Mouse (Mus musculus) C2C12 (cell line): ENCODE measurements around the gene Slc39a5.

Experiments used
- CEBPB ChIP-seq: IDR thresholded peaks from one replicate; pipeline ENCODE4 v1.6.1; 2011; ENCODE audit warnings: low read depth, mild to moderate bottlenecking, control low read depth, moderate library complexity
- CTCF ChIP-seq: IDR thresholded peaks from one replicate; pipeline ENCODE4 v1.5.1; 2011; ENCODE audit not compliant: control insufficient read depth, insufficient read depth, insufficient read length
- MYOG ChIP-seq: IDR thresholded peaks from one replicate; pipeline ENCODE4 v1.6.1; 2011; ENCODE audit not compliant: control insufficient read depth, insufficient read length; ENCODE audit errors: extremely low read depth

DNA sequence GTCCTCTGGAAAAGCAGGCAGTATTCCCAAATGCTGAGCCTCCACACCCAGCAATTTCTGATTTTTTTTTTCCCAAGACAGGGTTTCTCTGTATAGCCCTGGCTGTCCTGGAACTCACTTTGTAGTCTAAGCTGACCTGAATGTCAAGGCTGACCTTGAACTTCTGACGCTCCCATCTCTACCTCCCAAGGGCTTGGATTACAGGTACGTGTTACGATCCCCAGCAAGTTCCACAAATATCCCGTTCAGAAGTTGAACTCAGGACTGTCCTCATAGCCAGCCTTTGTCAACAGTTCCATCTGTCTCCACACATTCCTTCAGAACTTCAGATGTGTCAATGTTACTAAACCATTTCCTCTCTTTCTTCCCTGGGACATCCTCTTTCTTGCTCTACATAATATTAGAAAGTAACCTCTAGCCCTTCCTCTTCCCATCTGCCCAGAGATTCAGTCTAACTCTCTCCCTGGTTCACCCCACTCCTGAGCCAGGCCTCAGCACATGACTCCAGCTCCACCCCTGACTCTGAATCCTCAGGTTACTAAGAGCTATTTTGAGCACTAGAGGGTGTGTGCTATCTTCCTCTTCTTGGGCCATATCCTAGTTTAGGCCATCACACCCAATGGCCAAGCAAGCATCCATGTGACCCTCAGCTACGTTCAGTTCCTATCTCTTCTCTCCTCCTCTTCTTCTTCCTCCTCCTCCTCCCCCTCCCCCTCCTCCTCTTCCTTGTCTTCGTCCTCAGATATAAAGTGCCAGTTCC, 27.9 kb downstream of the Slc39a5 start:
- TF ChIP-seq CTCF: no peak
- TF ChIP-seq MYOG: no peak
- no peak for TF ChIP-seq CEBPB
